Comparison of ENCODE assay signal across 8 mouse cellular contexts in genomic region chr1:167283441-167284257, GRCm38 (mm10). TPM values are rescaled to one million over a fixed set of nuclear protein-coding genes. Genes with fewer than 3 reads are reported as not detected.
DNase-seq lines count a peak whose midpoint lies in the region; ATAC-seq and TF ChIP-seq lines count a peak whose summit lies in the region.

No protein-coding gene starts in this region.

- no peaks in the 10 kb centered on the region for H3K27me3 ChIP-seq in forebrain, embryonic 14.5 days (replicated peaks; ENCODE audit: control insufficient read depth, insufficient read depth, low read length)
- H3K27me3 ChIP-seq in intestine, embryonic 14.5 days (replicated peaks; ENCODE audit: control insufficient read depth, insufficient read depth, low read length) = 0 out of 2 replicates have a peak, but pooled peaks cover 3% of the 10 kb centered on the region
- no peaks in the 10 kb centered on the region for H3K27me3 ChIP-seq in liver, adult 2 months (ENCODE audit: control insufficient read depth, insufficient read depth, low read length)
- H3K27me3 ChIP-seq in midbrain, embryonic 16.5 days (ENCODE audit: control insufficient read depth, insufficient read depth, low read depth, low read length) = no peaks in the 10 kb centered on the region
- H3K27me3 ChIP-seq in stomach, embryonic 15.5 days (replicated peaks) = no peaks in the 10 kb centered on the region

- H3K79me2 ChIP-seq in liver, adult 2 months (ENCODE audit: control insufficient read depth, insufficient read depth, low read length) = peaks cover 21% of the 10 kb centered on the region; the same call in 1 of the 2 replicates

- peak; percentile 51 for ATAC-seq in forebrain, embryonic 14.5 days
- ATAC-seq in intestine, embryonic 14.5 days (replicated peaks; ENCODE audit: low FRiP score, low TSS enrichment, low read depth) = peak; percentile 32
- ATAC-seq in midbrain, embryonic 16.5 days = peak; percentile 50
- no peak for ATAC-seq in stomach, embryonic 15.5 days (ENCODE audit: insufficient read depth, low FRiP score, low read depth)

- no peak for TF ChIP-seq CTCF in brain, embryonic 14.5 days (IDR thresholded peaks at IDR 0.05; ENCODE audit: borderline replicate concordance, extremely low read depth, insufficient read depth, insufficient read length)
- no peak for TF ChIP-seq CTCF in liver, adult 2 months (IDR thresholded peaks at IDR 0.05; ENCODE audit: low read depth, low read length)

- under 1% methylated on average over 44 of the region's 44 CpGs for WGBS in forebrain, embryonic 14.5 days
- under 1% methylated on average over 44 of the region's 44 CpGs for WGBS in intestine, embryonic 14.5 days
- WGBS in liver, adult 2 months = 6% methylated on average over 44 of the region's 44 CpGs
- under 1% methylated on average over 44 of the region's 44 CpGs for WGBS in midbrain, embryonic 16.5 days
- under 1% methylated on average over 44 of the region's 44 CpGs for WGBS in stomach, embryonic 15.5 days

- H3K36me3 ChIP-seq in forebrain, embryonic 14.5 days (ENCODE audit: control insufficient read depth, insufficient read depth, low read length) = 0 out of 2 replicates have a peak, but pooled peaks cover 9% of the 10 kb centered on the region
- no peaks in the 10 kb centered on the region for H3K36me3 ChIP-seq in intestine, embryonic 14.5 days (ENCODE audit: control insufficient read depth, insufficient read depth, low read length)
- H3K36me3 ChIP-seq in liver, adult 2 months (ENCODE audit: control insufficient read depth, insufficient read depth, low read length) = no peaks in the 10 kb centered on the region
- no peaks in the 10 kb centered on the region for H3K36me3 ChIP-seq in midbrain, embryonic 16.5 days (ENCODE audit: control insufficient read depth, insufficient read depth, low read length)
- no peaks in the 10 kb centered on the region for H3K36me3 ChIP-seq in stomach, embryonic 15.5 days

- peak; percentile 54 for DNase-seq in layer of hippocampus, adult 11-12 months (ENCODE audit: low spot score)
- DNase-seq in layer of hippocampus, adult 9-10 months (ENCODE audit: low spot score) = no peak
- DNase-seq in brain, embryonic 14.5 days (ENCODE audit: low read depth) = peak; percentile 81
- peak; percentile 79 for DNase-seq in forebrain, embryonic 14.5 days (ENCODE audit: low spot score)
- DNase-seq in intestine, embryonic 14.5 days (ENCODE audit: low spot score) = peak; percentile 83
- DNase-seq in liver, adult 2 months (ENCODE audit: extremely low read depth, low read depth, low spot score) = no peak

- H3K9me3 ChIP-seq in forebrain, embryonic 14.5 days (replicated peaks; ENCODE audit: control insufficient read depth, low read length) = no peaks in the 10 kb centered on the region
- no peaks in the 10 kb centered on the region for H3K9me3 ChIP-seq in intestine, embryonic 14.5 days (ENCODE audit: control insufficient read depth, low read length)
- no peaks in the 10 kb centered on the region for H3K9me3 ChIP-seq in midbrain, embryonic 16.5 days (replicated peaks; ENCODE audit: control insufficient read depth, low read length, poor library complexity, severe bottlenecking)
- no peaks in the 10 kb centered on the region for H3K9me3 ChIP-seq in stomach, embryonic 15.5 days

- peak overlapping the region; percentile 89 for H3K4me3 ChIP-seq in forebrain, embryonic 14.5 days (ENCODE audit: low read depth, low read length)
- H3K4me3 ChIP-seq in intestine, embryonic 14.5 days (ENCODE audit: low read depth, low read length) = peak overlapping the region; percentile 64
- H3K4me3 ChIP-seq in liver, adult 2 months (ENCODE audit: insufficient read depth, low read depth, low read length) = peak overlapping the region; percentile 77
- H3K4me3 ChIP-seq in midbrain, embryonic 16.5 days (ENCODE audit: low read depth, low read length) = peak overlapping the region; percentile 94
- peak overlapping the region; percentile 81 for H3K4me3 ChIP-seq in stomach, embryonic 15.5 days (replicated peaks)

- H3K4me2 ChIP-seq in forebrain, embryonic 14.5 days (ENCODE audit: low read length) = peak overlapping the region; percentile 54
- peak overlapping the region; percentile 77 for H3K4me2 ChIP-seq in intestine, embryonic 14.5 days (ENCODE audit: low read length)
- peak overlapping the region; percentile 59 for H3K4me2 ChIP-seq in midbrain, embryonic 16.5 days (ENCODE audit: low read length)
- H3K4me2 ChIP-seq in stomach, embryonic 15.5 days = peak overlapping the region; percentile 74

- peaks cover 16% of the 10 kb centered on the region for H3K4me1 ChIP-seq in forebrain, embryonic 14.5 days (ENCODE audit: control insufficient read depth, insufficient read depth, low read length)
- H3K4me1 ChIP-seq in intestine, embryonic 14.5 days (replicated peaks; ENCODE audit: control insufficient read depth, insufficient read depth, low read length) = peaks cover 12% of the 10 kb centered on the region; the same call in 1 of the 2 replicates
- peaks cover 8% of the 10 kb centered on the region; the same call in 1 of the 2 replicates for H3K4me1 ChIP-seq in liver, adult 2 months (ENCODE audit: control insufficient read depth, insufficient read depth, low read length)
- H3K4me1 ChIP-seq in midbrain, embryonic 16.5 days (ENCODE audit: control insufficient read depth, insufficient read depth, low read length) = peaks cover 15% of the 10 kb centered on the region
- peaks cover 16% of the 10 kb centered on the region; the same call in 1 of the 2 replicates for H3K4me1 ChIP-seq in stomach, embryonic 15.5 days

- peak; percentile 66; the same call in 1 of the 2 replicates for TF ChIP-seq POLR2A in brain, embryonic 14.5 days (IDR thresholded peaks at IDR 0.05; ENCODE audit: borderline replicate concordance, extremely low read depth, insufficient read depth, insufficient read length, poor library complexity, severe bottlenecking)
- no peak for TF ChIP-seq POLR2A in liver, adult 2 months (IDR thresholded peaks at IDR 0.05; ENCODE audit: extremely low read depth, insufficient read depth, low read length)

- peak overlapping the region; percentile 91 for H3K9ac ChIP-seq in forebrain, embryonic 14.5 days (ENCODE audit: low read length)
- H3K9ac ChIP-seq in intestine, embryonic 14.5 days (ENCODE audit: low read length) = peak overlapping the region; percentile 85
- H3K9ac ChIP-seq in liver, adult 2 months (ENCODE audit: low read depth, low read length) = peak overlapping the region; percentile 87
- H3K9ac ChIP-seq in midbrain, embryonic 16.5 days (ENCODE audit: low read depth, low read length) = peak overlapping the region; percentile 86
- peak overlapping the region; percentile 81 for H3K9ac ChIP-seq in stomach, embryonic 15.5 days

- H3K27ac ChIP-seq in forebrain, embryonic 14.5 days (ENCODE audit: low read depth, low read length) = peak overlapping the region; percentile 97
- H3K27ac ChIP-seq in intestine, embryonic 14.5 days (ENCODE audit: low read depth) = peak overlapping the region; percentile 88
- no peak overlapping the region for H3K27ac ChIP-seq in liver, adult 2 months (replicated peaks; ENCODE audit: insufficient read depth, low read depth, low read length)
- H3K27ac ChIP-seq in midbrain, embryonic 16.5 days (ENCODE audit: low read length) = peak overlapping the region; percentile 98
- H3K27ac ChIP-seq in stomach, embryonic 15.5 days = peak overlapping the region; percentile 92

RNA-seq across cellular contexts. Expression of gene Uck2, which starts 1.5 kb away (rescaled TPM):
- 37.8 and 53.1 TPM in 2 replicates for polyA plus RNA-seq in brain, embryonic 14.5 days (2012; rRNA removed)
- 54.1 and 58.1 TPM in 2 replicates for polyA plus RNA-seq in forebrain, embryonic 14.5 days (2014; fragmentation: Nextera tagmentation; extraction: Ambion mirVana)
- polyA plus RNA-seq in intestine, embryonic 14.5 days (2014; fragmentation: Nextera tagmentation; extraction: Ambion mirVana) = 47.3 and 53.0 TPM in 2 replicates
- total RNA-seq in liver, adult 2 months (2014; rRNA removed) = 7.0 and 7.2 TPM in 2 replicates
- polyA plus RNA-seq in liver, adult 2 months (2012; rRNA removed) = 7.3 and 9.7 TPM in 2 replicates
- polyA plus RNA-seq in midbrain, embryonic 16.5 days (2015; fragmentation: Nextera tagmentation; extraction: Ambion mirVana) = 48.9 and 52.3 TPM in 2 replicates
- polyA plus RNA-seq in stomach, embryonic 15.5 days (2015; fragmentation: Nextera tagmentation; extraction: Ambion mirVana) = 73.3 and 79.9 TPM in 2 replicates

RNA-seq across cellular contexts. Expression of gene Tmco1, which starts 24.5 kb away (rescaled TPM):
- polyA plus RNA-seq in brain, embryonic 14.5 days (2012; rRNA removed) = 64.4 and 78.7 TPM in 2 replicates
- polyA plus RNA-seq in forebrain, embryonic 14.5 days (2014; fragmentation: Nextera tagmentation; extraction: Ambion mirVana) = 81.7 and 84.0 TPM in 2 replicates
- polyA plus RNA-seq in intestine, embryonic 14.5 days (2014; fragmentation: Nextera tagmentation; extraction: Ambion mirVana) = 94.9 and 99.4 TPM in 2 replicates
- total RNA-seq in liver, adult 2 months (2014; rRNA removed) = 142 and 162 TPM in 2 replicates
- polyA plus RNA-seq in liver, adult 2 months (2012; rRNA removed) = 70.2 and 71.5 TPM in 2 replicates
- polyA plus RNA-seq in midbrain, embryonic 16.5 days (2015; fragmentation: Nextera tagmentation; extraction: Ambion mirVana) = 81.2 and 84.4 TPM in 2 replicates
- polyA plus RNA-seq in stomach, embryonic 15.5 days (2015; fragmentation: Nextera tagmentation; extraction: Ambion mirVana) = 86.2 and 94.3 TPM in 2 replicates

Comparison
In these comparisons a context has a peak if more than half of its experiments do, and no peak if none do; other contexts are left out.
1. DNase-seq: peak in layer of hippocampus, adult 11-12 months (single experiment), brain, embryonic 14.5 days (single experiment), forebrain, embryonic 14.5 days (single experiment) and intestine, embryonic 14.5 days (single experiment); none in layer of hippocampus, adult 9-10 months (single experiment) and liver, adult 2 months (single experiment).
2. Peak in every context shown above with its lines, with median percentiles within 50 percentile points of each other: H3K4me2 ChIP-seq, H3K4me3 ChIP-seq and H3K9ac ChIP-seq.